Mouse (Mus musculus): ENCODE measurements around the gene Sectm1a.

DNA sequence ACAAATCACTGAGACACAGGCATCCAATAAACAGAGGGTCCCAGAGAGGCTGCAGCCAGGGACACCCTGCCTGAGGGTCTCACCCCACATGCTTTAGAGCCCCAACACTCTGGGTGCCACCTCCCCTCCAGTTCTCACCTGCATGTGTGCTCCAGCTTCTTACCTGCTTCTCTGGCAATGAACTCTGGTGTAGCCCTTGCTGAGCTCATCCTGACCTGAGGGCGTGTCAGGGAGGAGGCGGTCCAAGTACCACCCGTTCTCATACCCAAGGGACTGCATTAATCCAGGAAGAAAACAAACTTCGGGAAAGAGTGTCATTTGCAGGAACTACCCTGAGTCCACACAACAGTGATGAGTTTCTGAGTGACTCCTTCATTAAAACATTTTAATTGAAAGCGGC, 17.6 kb downstream of the Sectm1a start, which contains the start of gene Sectm1b:
- no peak for TF ChIP-seq CTCF (IDR thresholded peaks at IDR 0.05; ENCODE audit: low read depth, low read length)
- no peak for TF ChIP-seq POLR2A (IDR thresholded peaks at IDR 0.05; ENCODE audit: extremely low read depth, insufficient read depth, low read length)
